Mouse (Mus musculus): ENCODE measurements around the gene Vps11. TPM values are rescaled to one million over a fixed set of nuclear protein-coding genes. Genes with fewer than 3 reads are reported as not detected.
"Not testable (repeated sequence)": the region's sequence is repeated elsewhere in the genome, so short reads cannot be mapped to it uniquely, and the experiment has no call there.

Vps11 gene
- polyA plus RNA-seq, 1 experiment from 2014 or later: 35.2 TPM

DNA sequence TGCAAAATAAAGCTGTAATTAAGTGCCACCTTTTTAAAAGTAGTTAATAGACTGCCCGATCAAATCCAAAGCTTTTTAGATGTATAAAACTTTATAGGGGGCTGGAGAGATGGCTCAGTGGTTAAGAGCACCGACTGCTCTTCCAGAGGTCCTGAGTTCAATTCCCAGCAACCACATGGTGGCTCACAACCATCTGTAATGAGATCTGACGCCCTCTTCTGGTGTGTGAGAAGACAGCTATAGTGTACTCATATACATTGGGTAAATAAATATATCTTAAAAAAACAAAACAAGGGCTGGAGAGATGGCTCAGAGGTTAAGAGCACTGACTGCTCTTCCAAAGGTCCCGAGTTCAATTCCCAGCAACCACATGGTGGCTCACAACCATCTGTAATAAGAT lies 461 bp upstream of the Vps11 start:
- peaks cover 10% of the 10 kb centered on the region for H3K4me1 ChIP-seq
- WGBS: 44% methylated on average over 4 of the region's 4 CpGs
- peak overlapping the region; percentile 89 for H3K4me2 ChIP-seq (replicated peaks)
- not testable (repeated sequence) for H3K9me3 ChIP-seq (replicated peaks); H3K27me3 ChIP-seq; H3K9ac ChIP-seq
- H3K36me3 ChIP-seq: peaks cover 22% of the 10 kb centered on the region
- peak overlapping the region; percentile 90 for H3K4me3 ChIP-seq
- H3K27ac ChIP-seq: peak overlapping the region; percentile 66
- peak; percentile 63; the same call in 1 of the 2 replicates for ATAC-seq (ENCODE audit: low FRiP score)

DNA sequence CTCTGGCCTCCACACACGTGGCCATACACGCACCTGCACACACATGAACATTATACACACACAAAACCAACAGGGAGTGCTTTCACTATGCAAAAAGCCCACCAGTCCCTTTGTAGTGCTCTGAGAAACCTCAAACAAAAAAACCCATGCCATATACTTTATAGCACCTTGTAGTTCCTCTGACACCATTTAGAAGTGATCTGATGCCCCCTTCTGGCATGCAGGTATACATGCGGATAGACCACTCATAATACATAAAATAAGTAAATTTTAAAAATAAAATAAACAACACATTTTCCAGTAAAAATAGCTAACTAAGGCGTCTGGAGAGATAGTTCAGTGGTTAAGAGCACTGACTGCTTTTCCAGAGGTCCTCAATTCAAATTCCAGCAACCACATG lies 4.3 kb downstream of the Vps11 start:
- Histone ChIP-seq H3K4me3 (no peak overlapping the region), H3K36me3 (peaks cover 69% of the 10 kb centered on the region), H3K9ac (no peak overlapping the region), H3K27ac (no peak overlapping the region), H3K27me3 (no peaks in the 10 kb centered on the region), H3K9me3 (replicated peaks) (no peaks in the 10 kb centered on the region), H3K4me2 (replicated peaks) (no peak overlapping the region), H3K4me1 (peaks cover 10% of the 10 kb centered on the region)
- ATAC-seq (ENCODE audit: low FRiP score): no peak
- WGBS: 79% methylated on average over 4 of the region's 4 CpGs

DNA sequence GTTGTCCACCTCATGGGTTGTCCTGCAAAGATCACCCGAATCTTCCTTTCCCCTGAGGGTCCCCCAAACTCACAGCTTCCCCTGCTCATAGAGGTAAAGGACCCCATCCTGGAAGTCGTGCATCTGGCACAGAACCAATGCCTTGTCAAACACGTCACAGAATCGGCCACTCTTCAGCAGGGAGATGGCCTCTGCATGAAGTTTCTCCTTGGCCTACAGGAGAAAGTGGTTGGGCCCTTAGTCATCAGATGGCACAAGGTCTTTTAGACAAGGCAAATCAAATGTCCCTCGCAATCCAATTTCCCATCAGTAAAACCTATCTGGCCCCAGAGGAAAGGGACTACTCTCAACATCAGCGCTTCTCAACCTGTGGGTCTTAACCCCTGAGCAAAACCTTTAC lies 8.3 kb downstream of the Vps11 start:
- no peak for ATAC-seq (ENCODE audit: low FRiP score)
- no peaks in the 10 kb centered on the region for H3K27me3 ChIP-seq
- no peak overlapping the region for H3K4me3 ChIP-seq
- peaks cover 97% of the 10 kb centered on the region for H3K36me3 ChIP-seq
- 93% methylated on average over 6 of the region's 6 CpGs for WGBS
- H3K9ac ChIP-seq: no peak overlapping the region
- no peak overlapping the region for H3K27ac ChIP-seq
- no peaks in the 10 kb centered on the region for H3K9me3 ChIP-seq (replicated peaks)
- H3K4me2 ChIP-seq (replicated peaks): no peak overlapping the region
- 0 out of 2 replicates have a peak, but pooled peaks cover 2% of the 10 kb centered on the region for H3K4me1 ChIP-seq

DNA sequence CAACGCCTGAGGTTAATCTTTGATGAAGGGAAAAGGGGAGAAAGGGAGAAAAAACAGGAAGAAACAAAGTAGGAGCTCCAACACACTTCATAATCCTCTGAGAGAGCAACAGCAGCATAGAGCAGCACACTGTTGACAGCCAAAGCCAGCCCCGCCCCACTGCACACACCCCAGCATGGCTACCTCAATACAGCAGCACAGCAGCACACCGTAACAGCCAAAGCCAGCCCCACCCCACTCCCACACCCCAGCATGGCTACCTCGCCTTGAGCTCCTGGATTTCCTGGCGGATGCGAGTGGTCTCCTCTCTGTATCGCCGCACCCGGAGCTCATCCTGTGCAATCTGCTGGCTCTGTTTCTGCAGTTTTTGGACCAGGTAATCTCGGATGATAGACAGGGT lies 9.1 kb downstream of the Vps11 start:
- 0 out of 2 replicates have a peak, but pooled peaks cover 2% of the 10 kb centered on the region for H3K4me1 ChIP-seq
- no peaks in the 10 kb centered on the region for H3K27me3 ChIP-seq
- 95% methylated on average over 10 of the region's 10 CpGs for WGBS
- H3K4me3 ChIP-seq: no peak overlapping the region
- H3K36me3 ChIP-seq: peaks cover 97% of the 10 kb centered on the region
- H3K27ac ChIP-seq: no peak overlapping the region
- H3K4me2 ChIP-seq (replicated peaks): no peak overlapping the region
- H3K9me3 ChIP-seq (replicated peaks): no peaks in the 10 kb centered on the region
- ATAC-seq (ENCODE audit: low FRiP score): no peak
- no peak overlapping the region for H3K9ac ChIP-seq

DNA sequence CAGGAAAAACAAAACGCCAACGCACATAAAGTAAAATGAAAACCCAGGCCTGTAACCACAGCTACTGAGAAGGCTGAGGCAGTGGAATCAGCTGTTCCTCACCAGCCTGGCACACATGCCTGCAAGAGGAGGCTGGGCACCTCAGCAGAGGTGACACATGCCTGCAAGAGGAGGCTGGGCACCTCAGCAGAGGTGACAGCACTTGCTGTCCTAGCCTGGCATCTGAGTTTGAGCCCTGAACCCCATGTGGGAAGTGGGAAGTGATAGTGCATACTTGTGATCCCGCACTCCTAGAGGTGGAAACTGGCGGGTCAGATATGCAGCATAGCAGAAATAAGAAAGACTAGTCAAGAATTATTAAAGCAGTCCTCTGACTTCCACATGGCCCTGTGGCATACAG lies 10.1 kb downstream of the Vps11 start:
- H3K4me2 ChIP-seq (replicated peaks): no peak overlapping the region
- H3K27ac ChIP-seq: no peak overlapping the region
- no peak overlapping the region for H3K9ac ChIP-seq
- no peaks in the 10 kb centered on the region for H3K9me3 ChIP-seq (replicated peaks)
- no peak overlapping the region for H3K4me3 ChIP-seq
- H3K27me3 ChIP-seq: no peaks in the 10 kb centered on the region
- 92% methylated on average over 4 of the region's 4 CpGs for WGBS
- peaks cover 95% of the 10 kb centered on the region for H3K36me3 ChIP-seq
- no peak for ATAC-seq (ENCODE audit: low FRiP score)
- no peaks in the 10 kb centered on the region for H3K4me1 ChIP-seq

DNA sequence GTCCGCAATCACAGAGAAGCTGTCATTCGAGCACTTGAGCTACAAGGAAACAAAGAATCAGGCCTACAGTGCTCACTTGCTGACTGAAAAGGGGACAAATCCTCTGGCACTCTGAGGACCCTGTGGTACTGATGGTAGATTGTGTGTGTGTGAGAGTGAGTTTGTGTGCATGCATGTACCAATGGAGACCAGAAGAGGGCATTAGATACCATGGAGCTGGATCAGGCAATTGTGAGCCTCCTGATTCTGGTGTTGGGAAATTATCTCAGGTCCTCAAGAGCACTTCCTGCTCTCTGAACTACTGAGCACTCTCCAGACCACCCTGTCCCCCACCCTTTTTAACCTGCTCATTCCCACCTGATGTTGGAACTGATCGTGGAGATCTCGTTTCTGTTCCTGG lies 12.9 kb downstream of the Vps11 start:
- Histone ChIP-seq H3K4me3 (no peak overlapping the region), H3K27me3 (no peaks in the 10 kb centered on the region), H3K9me3 (replicated peaks) (no peaks in the 10 kb centered on the region), H3K4me2 (replicated peaks) (no peak overlapping the region), H3K9ac (no peak overlapping the region), H3K27ac (no peak overlapping the region), H3K36me3 (peaks cover 71% of the 10 kb centered on the region), H3K4me1 (peaks cover 4% of the 10 kb centered on the region; the same call in 1 of the 2 replicates)
- ATAC-seq (ENCODE audit: low FRiP score): no peak
- 97% methylated on average over 4 of the region's 4 CpGs for WGBS

GRCm38 (mm10) chr9:44347621-44348020 lies 13.8 kb downstream of the Vps11 start:
- WGBS: 90% methylated on average over 4 of the region's 4 CpGs
- Histone ChIP-seq H3K36me3 (peaks cover 62% of the 10 kb centered on the region), H3K9ac (no peak overlapping the region), H3K27ac (no peak overlapping the region), H3K4me2 (replicated peaks) (no peak overlapping the region), H3K27me3 (no peaks in the 10 kb centered on the region), H3K9me3 (replicated peaks) (no peaks in the 10 kb centered on the region), H3K4me3 (no peak overlapping the region), H3K4me1 (peaks cover 12% of the 10 kb centered on the region)
- ATAC-seq (ENCODE audit: low FRiP score): no peak

GRCm38 (mm10) chr9:44347166-44347565 lies 14.3 kb downstream of the Vps11 start:
- H3K36me3 ChIP-seq: peaks cover 57% of the 10 kb centered on the region
- H3K4me3 ChIP-seq: no peak overlapping the region
- H3K4me2 ChIP-seq (replicated peaks): no peak overlapping the region
- no peak for ATAC-seq (ENCODE audit: low FRiP score)
- 93% methylated on average over 9 of the region's 9 CpGs for WGBS
- H3K9ac ChIP-seq: no peak overlapping the region
- no peaks in the 10 kb centered on the region for H3K27me3 ChIP-seq
- no peak overlapping the region for H3K27ac ChIP-seq
- H3K9me3 ChIP-seq (replicated peaks): no peaks in the 10 kb centered on the region
- peaks cover 13% of the 10 kb centered on the region for H3K4me1 ChIP-seq

- Histone ChIP-seq H3K36me3 (peaks cover 47% of the 10 kb centered on the region), H3K9ac (no peak overlapping the region), H3K27me3 (no peaks in the 10 kb centered on the region), H3K27ac (no peak overlapping the region), H3K9me3 (replicated peaks) (no peaks in the 10 kb centered on the region), H3K4me1 (peaks cover 13% of the 10 kb centered on the region), H3K4me3 (no peak overlapping the region), H3K4me2 (replicated peaks) (no peak overlapping the region)
- ATAC-seq (ENCODE audit: low FRiP score): no peak
- 93% methylated on average over 6 of the region's 6 CpGs for WGBS
These were observed 15.7 kb downstream of the Vps11 start for GRCm38 (mm10) chr9:44345570-44346433.

DNA sequence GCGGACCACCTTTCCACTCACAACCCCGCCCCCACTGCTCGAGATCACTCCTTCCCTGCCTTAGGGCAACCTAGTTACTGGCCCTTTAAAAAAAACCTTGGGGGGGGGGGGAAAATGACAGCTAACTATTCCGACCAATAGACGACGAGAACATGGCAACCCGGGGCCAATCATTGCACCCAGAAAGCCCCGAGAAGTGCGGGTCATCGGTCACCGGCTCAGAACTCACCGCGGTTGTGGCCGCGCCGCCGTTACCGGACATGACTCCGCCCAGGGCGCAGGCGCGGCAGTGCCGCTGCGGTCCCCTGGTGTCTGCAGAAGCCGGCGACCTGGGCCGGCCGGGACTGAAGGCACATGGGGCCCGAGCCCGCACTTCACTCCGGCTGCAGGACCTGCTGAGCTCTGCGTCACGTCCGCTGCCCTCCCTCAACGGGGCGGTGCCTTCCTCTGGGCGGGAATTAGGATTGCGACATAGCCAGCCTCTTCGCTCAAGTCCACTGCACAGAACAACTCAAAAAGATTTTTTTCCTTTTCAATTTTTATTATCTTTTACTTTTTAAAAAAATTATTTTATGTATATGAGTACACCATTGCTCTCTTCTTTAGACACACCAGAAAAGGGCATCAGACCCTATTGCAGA lies 17.6 kb downstream of the Vps11 start, which contains the start of gene Hmbs:
Gene Hmbs, minus strand, starts transcription at position 448 of the 641 bp plus-strand sequence.
- H3K4me1 ChIP-seq: peaks cover 13% of the 10 kb centered on the region
- H3K36me3 ChIP-seq: peaks cover 36% of the 10 kb centered on the region
- peak within 1 kb of the TSS; percentile 83 for H3K9ac ChIP-seq
- H3K4me2 ChIP-seq (replicated peaks): peak within 1 kb of the TSS; percentile 56
- no peaks in the 10 kb centered on the region for H3K9me3 ChIP-seq (replicated peaks)
- under 1% methylated on average over 39 of the region's 39 CpGs for WGBS
- peak within 1 kb of the TSS; percentile 98 for H3K27ac ChIP-seq
- H3K4me3 ChIP-seq: peak within 1 kb of the TSS; percentile 88
- H3K27me3 ChIP-seq: no peaks in the 10 kb centered on the region
- peak; percentile 96 for ATAC-seq (ENCODE audit: low FRiP score)

GRCm38 (mm10) chr9:44343290-44343689 lies 18.2 kb downstream of the Vps11 start:
- H3K9ac ChIP-seq: peak overlapping the region; percentile 83
- peak overlapping the region; percentile 56 for H3K4me2 ChIP-seq (replicated peaks)
- peak overlapping the region; percentile 88 for H3K4me3 ChIP-seq
- no peaks in the 10 kb centered on the region for H3K27me3 ChIP-seq
- no peaks in the 10 kb centered on the region for H3K9me3 ChIP-seq (replicated peaks)
- H3K27ac ChIP-seq: peak overlapping the region; percentile 98
- H3K36me3 ChIP-seq: peaks cover 34% of the 10 kb centered on the region
- H3K4me1 ChIP-seq: peaks cover 13% of the 10 kb centered on the region
- peak; percentile 18 for ATAC-seq (ENCODE audit: low FRiP score)
- 16% methylated on average over 6 of the region's 6 CpGs for WGBS

- ATAC-seq (ENCODE audit: low FRiP score): no peak
- Histone ChIP-seq H3K4me2 (replicated peaks) (peak overlapping the region; percentile 56; the same call in 1 of the 2 replicates), H3K4me3 (no peak overlapping the region), H3K27me3 (no peaks in the 10 kb centered on the region), H3K27ac (peak overlapping the region; percentile 98; the same call in 1 of the 2 replicates), H3K4me1 (peaks cover 17% of the 10 kb centered on the region), H3K9ac (no peak overlapping the region), H3K36me3 (peaks cover 30% of the 10 kb centered on the region), H3K9me3 (replicated peaks) (no peaks in the 10 kb centered on the region)
- 96% methylated on average over 1 of the region's 1 CpGs for WGBS
These were observed 18.9 kb downstream of the Vps11 start for GRCm38 (mm10) chr9:44342605-44343004.
